Mouse (Mus musculus): Measurements from ENCODE around the gene Mtx1.

DNA sequence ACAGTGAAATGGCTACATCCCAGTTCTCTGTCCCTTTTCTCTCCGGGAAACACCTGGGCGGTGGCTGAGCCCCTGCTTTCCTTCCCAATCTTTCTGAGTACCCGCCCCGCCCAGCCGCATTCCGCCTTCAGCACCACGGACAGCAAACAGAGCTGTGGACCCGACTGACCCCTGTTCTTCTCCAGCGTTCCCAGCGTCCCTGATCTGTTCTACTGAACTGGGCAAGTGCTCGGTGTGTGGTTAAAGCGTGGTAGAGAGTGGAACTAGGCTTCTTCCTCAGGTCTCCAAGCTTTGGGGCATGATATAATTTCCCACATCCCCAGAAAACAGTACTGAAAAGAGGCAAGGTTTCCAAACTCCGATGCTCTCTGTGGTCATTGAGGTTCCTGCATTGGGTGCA, 67.7 kb downstream of the Mtx1 start:
- TF ChIP-seq CTCF (IDR thresholded peaks at IDR 0.05; ENCODE audit: low read depth), result no peak
- TF ChIP-seq EP300 (optimal IDR thresholded peaks at IDR 0.05), result no peak

Data from stomach, postnatal 0 days (tissue).